Mouse (Mus musculus): ENCODE data around the gene 5031410I06Rik. TPM values are rescaled to one million over a fixed set of nuclear protein-coding genes. Genes with fewer than 3 reads are reported as not detected.

Gene 5031410I06Rik
- polyA plus RNA-seq (2012; ENCODE audit: low replicate concordance) = not detected in 2 replicates

GRCm38 (mm10) chr5:26105262-26105661 is at the start of gene 5031410I06Rik:
Gene 5031410I06Rik (minus strand): TSS chr5:26105362.

GRCm38 (mm10) chr5:26121321-26121720 is 16.2 kb upstream of the 5031410I06Rik start, which contains the start of gene Gm10220:
Gene Gm10220 (minus strand): TSS chr5:26121421.

GRCm38 (mm10) chr5:26089191-26089590 is 16.0 kb downstream of the 5031410I06Rik start, which contains the start of gene Gm10471:
Gene Gm10471 (minus strand): TSS chr5:26089291.

GRCm38 (mm10) chr5:26058481-26058880 is 46.7 kb downstream of the 5031410I06Rik start, which contains the start of gene Gm7347:
Gene Gm7347 (minus strand): TSS chr5:26058581.

Other genes starting within 250 kb of the 5031410I06Rik start
- gene Gm21663, start 163.0 kb downstream of the 5031410I06Rik start, polyA plus RNA-seq (2012; ENCODE audit: low replicate concordance) = not detected in 2 replicates
- not detected in 2 replicates for gene Gm21671, start 150.9 kb downstream of the 5031410I06Rik start, polyA plus RNA-seq (2012; ENCODE audit: low replicate concordance)
- gene Gm21680, start 132.7 kb downstream of the 5031410I06Rik start, polyA plus RNA-seq (2012; ENCODE audit: low replicate concordance) = not detected in 2 replicates
- gene Gm21698, start 116.7 kb downstream of the 5031410I06Rik start, polyA plus RNA-seq (2012; ENCODE audit: low replicate concordance) = 0.05 TPM in 1 of 2 replicates, not detected in the other
- not detected in 2 replicates for gene Gm1979, start 100.6 kb downstream of the 5031410I06Rik start, polyA plus RNA-seq (2012; ENCODE audit: low replicate concordance)
- not detected in 2 replicates for gene Gm5862, start 82.4 kb downstream of the 5031410I06Rik start, polyA plus RNA-seq (2012; ENCODE audit: low replicate concordance)
- gene Speer4a, start 65.8 kb downstream of the 5031410I06Rik start, polyA plus RNA-seq (2012; ENCODE audit: low replicate concordance) = not detected in 2 replicates
- not detected in 2 replicates for gene Gm7347, start 46.8 kb downstream of the 5031410I06Rik start, polyA plus RNA-seq (2012; ENCODE audit: low replicate concordance)
- gene Gm10471, start 16.1 kb downstream of the 5031410I06Rik start, polyA plus RNA-seq (2012; ENCODE audit: low replicate concordance) = not detected in 2 replicates
- not detected in 2 replicates for gene Gm10220, start 16.1 kb upstream of the 5031410I06Rik start, polyA plus RNA-seq (2012; ENCODE audit: low replicate concordance)
- gene Gm7361, start 152.3 kb upstream of the 5031410I06Rik start, polyA plus RNA-seq (2012; ENCODE audit: low replicate concordance) = not detected in 2 replicates